Mouse (Mus musculus) lung, embryonic 14.5 days (tissue): ENCODE results near the gene Hes2. TPM values are rescaled to one million over a fixed set of nuclear protein-coding genes. Genes with fewer than 3 reads are reported as not detected.

Experiments used
- ATAC-seq: fragments of 200-750 bp; cut with Nextera tagmentation; 2 replicates; pipeline ENCODE4 v1.8.0; 2017; ENCODE audit warnings: mild to moderate bottlenecking, moderate TSS enrichment, moderate library complexity; ENCODE audit not compliant: insufficient read depth
- DNase-seq: peaks from one replicate; pipeline ENCODE4 v3.0.0-alpha.2; 2015
- H3K27ac ChIP-seq: fragments of 300-500 bp; sonication (generic); 2 replicates; pipeline ENCODE4 v1.5.1; 2014; ENCODE audit warnings: low read depth, mild to moderate bottlenecking, moderate library complexity
- H3K27me3 ChIP-seq: fragments of 300-500 bp; sonication (generic); 2 replicates; pipeline ENCODE4 v1.6.1; 2014; ENCODE audit warnings: low read length, control low read depth; ENCODE audit not compliant: insufficient read depth
- H3K36me3 ChIP-seq: fragments of 300-500 bp; sonication (generic); 2 replicates; pipeline ENCODE4 v1.6.1; 2014; ENCODE audit warnings: control low read depth; ENCODE audit not compliant: insufficient read depth
- H3K4me1 ChIP-seq: fragments of 300-500 bp; sonication (generic); 2 replicates; pipeline ENCODE4 v1.6.1; 2014; ENCODE audit warnings: antibody characterized with exemption, control low read depth; ENCODE audit not compliant: insufficient read depth
- H3K4me2 ChIP-seq: fragments of 300-500 bp; sonication (generic); 2 replicates; pipeline ENCODE4 v1.6.1; 2014; ENCODE audit warnings: mild to moderate bottlenecking
- H3K4me3 ChIP-seq: fragments of 300-500 bp; sonication (generic); 2 replicates; pipeline ENCODE4 v1.5.1; 2014; ENCODE audit warnings: low read depth, low read length
- H3K9ac ChIP-seq: fragments of 300-500 bp; sonication (generic); 2 replicates; pipeline ENCODE4 v1.6.1; 2014
- H3K9me3 ChIP-seq: fragments of 300-500 bp; sonication (generic); 2 replicates; pipeline ENCODE4 v1.6.1; 2016; ENCODE audit warnings: low read depth, low read length, control low read depth
- CTCF ChIP-seq: IDR thresholded peaks from 2 replicates; pipeline ENCODE4 v1.5.1; 2016; ENCODE audit warnings: antibody characterized with exemption, low read depth
- WGBS: fragments of 180-500 bp; shearing (Covaris S2); extraction: QIAGEN DNeasy Blood & Tissue Kit; methylation state at CpG from one replicate; pipeline ENCODE4 v1.1.7; 2014; 5-methylcytosine and 5-hydroxymethylcytosine counted together
- polyA plus RNA-seq: library from polyadenylated mRNA; unstranded; fragments of >200 nt; fragmentation: Nextera tagmentation; extraction: Ambion mirVana; gene quantifications from 2 replicates; pipeline ENCODE4 v1.2.1, GENCODE M21; 2014

The Hes2 gene
- polyA plus RNA-seq, 1 experiment from 2014 or later = not detected

GRCm38 (mm10) chr4:152126026-152126920 is 32.4 kb upstream of the Hes2 start:
- 12% methylated on average over 65 of the region's 65 CpGs for WGBS
- Histone ChIP-seq H3K4me2 (peak overlapping the region; percentile 37; the same call in 1 of the 2 replicates), H3K4me3 (peak overlapping the region; percentile 17), H3K27ac (no peak overlapping the region), H3K4me1 (0 out of 2 replicates have a peak, but pooled peaks cover 5% of the 10 kb centered on the region), H3K9me3 (no peaks in the 10 kb centered on the region), H3K9ac (no peak overlapping the region), H3K27me3 (peaks cover 97% of the 10 kb centered on the region), H3K36me3 (no peaks in the 10 kb centered on the region; the same call in 1 of the 2 replicates)
- peak; percentile 21 for DNase-seq
- TF ChIP-seq CTCF = no peak
- no peak for ATAC-seq

DNA sequence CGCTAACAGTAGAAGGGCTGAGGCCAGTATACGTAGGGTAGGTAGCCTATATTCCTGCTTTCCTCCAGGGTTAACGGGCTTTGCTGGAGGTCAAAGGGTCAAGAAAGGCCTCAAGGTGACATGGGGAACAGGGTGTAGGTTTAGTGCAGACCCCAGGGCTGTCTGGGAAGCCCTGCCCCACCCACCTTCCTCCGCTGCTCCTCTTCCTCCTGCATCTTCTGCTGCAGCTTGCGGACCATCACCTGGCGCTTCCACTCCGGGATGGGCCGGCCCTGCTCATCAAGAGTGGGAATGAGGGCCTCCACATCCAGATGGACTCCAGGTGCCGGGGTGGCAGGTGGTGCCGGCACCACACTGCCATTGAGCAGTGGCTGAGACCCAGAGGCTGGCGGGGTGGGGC is 30.8 kb upstream of the Hes2 start:
- H3K4me3 ChIP-seq = no peak overlapping the region
- H3K27ac ChIP-seq = no peak overlapping the region
- no peaks in the 10 kb centered on the region; the same call in 1 of the 2 replicates for H3K36me3 ChIP-seq
- H3K4me2 ChIP-seq = no peak overlapping the region
- DNase-seq = no peak
- H3K27me3 ChIP-seq = peaks cover 100% of the 10 kb centered on the region
- no peak overlapping the region for H3K9ac ChIP-seq
- WGBS = 74% methylated on average over 11 of the region's 11 CpGs
- H3K4me1 ChIP-seq = 0 out of 2 replicates have a peak, but pooled peaks cover 5% of the 10 kb centered on the region
- ATAC-seq = no peak
- TF ChIP-seq CTCF = no peak
- no peaks in the 10 kb centered on the region for H3K9me3 ChIP-seq

DNA sequence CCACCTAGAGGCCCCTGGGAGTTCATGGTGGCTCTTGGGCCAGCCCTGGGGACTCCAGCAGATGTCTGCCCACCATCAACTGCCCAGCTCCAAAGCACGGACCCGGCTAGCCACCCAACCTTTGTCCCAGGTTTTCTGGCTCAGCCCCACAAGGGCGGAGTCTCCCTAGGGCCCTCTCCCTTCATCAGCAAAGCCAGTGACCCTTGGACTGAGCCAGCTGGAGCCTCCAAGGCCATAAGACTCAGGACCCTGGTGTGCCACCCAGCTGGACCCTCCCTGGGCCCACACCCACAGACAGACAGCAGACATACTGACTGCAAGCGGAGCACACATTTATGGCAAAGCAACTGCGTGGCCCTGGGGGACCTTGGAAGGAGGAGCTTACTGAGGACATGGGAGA is 29.9 kb upstream of the Hes2 start:
- 0 out of 2 replicates have a peak, but pooled peaks cover 5% of the 10 kb centered on the region for H3K4me1 ChIP-seq
- no peak for TF ChIP-seq CTCF
- no peak overlapping the region for H3K4me3 ChIP-seq
- WGBS = 58% methylated on average over 5 of the region's 5 CpGs
- no peaks in the 10 kb centered on the region for H3K9me3 ChIP-seq
- no peaks in the 10 kb centered on the region; the same call in 1 of the 2 replicates for H3K36me3 ChIP-seq
- peaks cover 99% of the 10 kb centered on the region for H3K27me3 ChIP-seq
- ATAC-seq = no peak
- no peak overlapping the region for H3K4me2 ChIP-seq
- H3K9ac ChIP-seq = no peak overlapping the region
- no peak overlapping the region for H3K27ac ChIP-seq
- no peak for DNase-seq

DNA sequence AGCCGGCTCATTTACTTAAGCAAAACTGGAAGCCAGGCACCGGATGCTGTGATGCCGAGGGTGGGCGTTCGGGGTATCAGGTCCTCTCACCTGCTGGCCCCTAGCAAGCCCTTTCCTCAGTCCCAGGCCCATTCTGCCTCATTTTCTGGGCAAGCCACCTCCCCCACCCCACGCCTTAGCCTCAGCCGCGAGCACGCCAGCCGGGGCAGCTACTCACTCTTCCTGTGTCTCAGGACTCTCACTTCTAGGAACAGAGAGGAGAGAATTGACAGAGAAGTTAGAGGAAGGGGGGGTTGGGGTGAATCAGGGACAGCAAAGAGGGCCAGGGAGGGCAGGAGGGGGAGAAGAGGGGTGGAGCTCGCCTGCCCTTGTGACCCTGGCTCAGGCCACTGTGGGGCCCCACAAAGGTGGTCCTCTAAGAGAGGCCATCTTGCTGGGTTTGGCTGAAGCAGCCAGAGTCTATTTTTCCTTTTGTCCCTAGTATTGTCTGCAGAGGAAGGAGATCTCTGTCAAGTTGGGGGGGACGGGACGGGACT is 29.2 kb upstream of the Hes2 start:
- Histone ChIP-seq H3K4me3 (no peak overlapping the region), H3K4me1 (0 out of 2 replicates have a peak, but pooled peaks cover 5% of the 10 kb centered on the region), H3K36me3 (no peaks in the 10 kb centered on the region; the same call in 1 of the 2 replicates), H3K27ac (no peak overlapping the region), H3K9ac (no peak overlapping the region; the same call in 1 of the 2 replicates), H3K9me3 (no peaks in the 10 kb centered on the region), H3K4me2 (peak overlapping the region; percentile 73), H3K27me3 (peaks cover 99% of the 10 kb centered on the region)
- no peak for DNase-seq
- no peak for TF ChIP-seq CTCF
- WGBS = 35% methylated on average over 13 of the region's 13 CpGs
- no peak for ATAC-seq

DNA sequence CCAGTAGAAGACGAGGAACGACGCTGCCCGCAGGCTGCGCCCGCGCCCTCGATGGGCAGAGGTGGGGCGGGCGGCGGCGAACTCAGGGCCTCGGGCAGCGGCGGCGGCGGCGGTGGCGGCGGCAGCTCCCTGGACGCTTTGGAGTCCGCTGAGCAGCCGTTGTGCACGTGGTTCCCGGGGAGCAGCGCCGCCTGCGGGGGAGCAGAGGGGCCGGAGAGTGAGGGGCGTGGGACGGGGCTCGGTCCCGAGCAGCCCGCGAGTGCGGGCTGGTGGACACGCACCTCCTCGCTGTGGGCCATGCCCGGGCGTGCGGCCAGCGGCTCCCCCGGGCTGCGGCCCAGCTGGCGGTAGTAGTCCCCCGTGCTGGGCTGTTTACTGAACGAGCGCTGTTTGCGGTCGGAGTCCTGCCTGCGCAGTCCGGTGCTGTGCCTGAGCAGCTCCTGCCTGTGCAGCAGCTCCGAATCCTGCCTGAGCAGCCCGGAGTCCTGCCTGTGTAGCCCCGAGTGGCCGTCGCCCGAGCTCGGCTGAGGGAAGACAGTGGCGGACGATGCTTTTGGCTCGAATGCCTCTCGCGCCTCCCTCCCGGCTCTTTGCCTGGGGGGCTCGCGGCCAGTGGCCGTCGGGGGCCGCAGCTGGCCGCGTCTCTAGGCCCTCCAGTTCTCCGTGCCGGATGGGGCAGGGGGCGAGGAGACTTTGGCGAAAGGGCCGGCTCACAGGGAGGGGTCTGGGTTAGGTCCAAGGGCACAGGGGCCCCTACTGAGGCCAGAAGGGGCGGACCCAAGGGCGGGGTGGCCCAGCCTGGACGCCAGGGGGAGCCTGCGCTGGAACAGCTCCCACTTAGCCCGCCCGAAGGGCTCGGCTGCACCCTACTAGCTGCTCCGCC is 27.7 kb upstream of the Hes2 start:
- no peaks in the 10 kb centered on the region for H3K9me3 ChIP-seq
- H3K4me1 ChIP-seq = 0 out of 2 replicates have a peak, but pooled peaks cover 5% of the 10 kb centered on the region
- peaks cover 89% of the 10 kb centered on the region for H3K27me3 ChIP-seq
- no peaks in the 10 kb centered on the region for H3K36me3 ChIP-seq
- H3K4me2 ChIP-seq = peak overlapping the region; percentile 73
- DNase-seq = peak; percentile 75
- under 1% methylated on average over 78 of the region's 85 CpGs for WGBS
- peak overlapping the region; percentile 44 for H3K9ac ChIP-seq
- peak; percentile 43 for TF ChIP-seq CTCF
- peak overlapping the region; percentile 41 for H3K4me3 ChIP-seq
- H3K27ac ChIP-seq = peak overlapping the region; percentile 65; the same call in 1 of the 2 replicates
- peak; percentile 78 for ATAC-seq

DNA sequence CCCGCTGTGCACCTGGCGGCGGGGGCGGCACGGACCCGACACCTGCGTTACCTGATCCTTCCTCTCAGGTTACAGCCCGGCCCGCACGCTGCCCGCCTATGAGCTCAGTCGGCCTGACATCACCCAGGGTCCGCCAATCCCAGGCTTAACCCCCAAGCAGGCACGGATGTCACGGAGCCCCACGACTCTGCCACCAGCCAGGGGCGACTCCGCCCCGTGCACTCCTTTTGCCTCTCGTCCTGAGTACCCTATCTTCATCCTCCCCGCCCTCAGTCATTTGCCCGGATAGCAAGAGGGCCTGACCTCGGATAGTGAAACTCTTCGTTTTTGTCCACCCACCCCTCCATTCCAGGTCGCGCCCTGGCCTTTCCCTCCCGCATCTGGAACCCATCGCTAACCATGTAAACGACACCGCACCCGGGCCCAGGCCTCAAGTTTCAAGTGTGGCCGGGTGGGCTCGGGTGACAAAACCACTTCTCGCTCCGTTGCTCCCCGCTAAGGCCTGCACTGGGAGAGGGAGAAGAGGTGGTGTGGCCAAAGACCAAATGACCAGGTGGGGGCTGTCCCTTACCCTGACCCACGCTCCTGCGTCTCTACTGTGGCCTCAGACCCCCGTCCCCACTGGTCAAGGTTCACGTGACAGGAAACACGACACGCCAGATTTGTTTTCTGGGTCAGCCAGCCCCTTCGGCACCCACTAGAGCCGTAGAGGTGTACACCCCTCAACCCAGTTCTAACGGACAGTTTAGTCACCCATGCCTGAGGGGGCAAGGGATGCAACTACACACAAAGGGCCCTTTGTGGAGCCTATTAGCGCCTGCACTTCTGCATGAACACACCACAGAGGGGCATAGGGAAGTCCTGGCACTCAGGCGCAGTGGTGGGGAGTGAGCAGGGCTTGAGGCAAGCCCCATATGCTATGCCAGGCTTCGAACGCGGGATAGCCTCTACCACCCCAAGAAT is 26.6 kb upstream of the Hes2 start:
- peak overlapping the region; percentile 41 for H3K4me3 ChIP-seq
- peak; percentile 58 for ATAC-seq
- H3K4me2 ChIP-seq = peak overlapping the region; percentile 73
- DNase-seq = peak; percentile 68
- TF ChIP-seq CTCF = no peak
- peaks cover 78% of the 10 kb centered on the region for H3K27me3 ChIP-seq
- H3K4me1 ChIP-seq = 0 out of 2 replicates have a peak, but pooled peaks cover 5% of the 10 kb centered on the region
- H3K36me3 ChIP-seq = no peaks in the 10 kb centered on the region
- no peaks in the 10 kb centered on the region for H3K9me3 ChIP-seq
- peak overlapping the region; percentile 6; the same call in 1 of the 2 replicates for H3K27ac ChIP-seq
- H3K9ac ChIP-seq = peak overlapping the region; percentile 44; the same call in 1 of the 2 replicates
- WGBS = 4% methylated on average over 50 of the region's 50 CpGs
